Mouse (Mus musculus): ENCODE measurements around the gene Rock2. TPM values are rescaled to one million over a fixed set of nuclear protein-coding genes. Genes with fewer than 3 reads are reported as not detected.

Rock2 gene
- polyA plus RNA-seq, 1 experiment from 2014 or later: 19.7 TPM

DNA sequence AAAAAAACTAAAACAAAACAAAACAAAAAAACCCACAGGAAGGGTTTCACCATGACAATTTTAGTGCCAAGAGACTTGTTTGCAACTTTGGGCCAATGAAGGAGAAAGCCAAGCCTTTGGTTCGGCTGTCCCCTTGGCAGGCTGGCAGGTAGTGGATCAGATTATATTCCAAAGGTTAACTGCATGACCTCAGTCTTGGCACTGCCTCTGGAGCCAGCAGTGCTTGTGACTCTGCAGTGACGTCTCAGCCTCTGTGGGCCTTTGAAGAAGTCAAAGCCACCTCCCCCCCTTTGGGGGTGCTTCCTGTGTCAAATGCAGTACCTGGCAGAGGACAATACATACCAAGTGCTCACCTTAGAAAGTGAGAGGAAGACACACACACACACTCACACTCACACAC lies 20.6 kb upstream of the Rock2 start:
- no peak for ATAC-seq
- Histone ChIP-seq H3K27me3 (replicated peaks) (no peaks in the 10 kb centered on the region), H3K4me1 (replicated peaks) (peaks cover 56% of the 10 kb centered on the region), H3K9me3 (no peaks in the 10 kb centered on the region), H3K27ac (no peak overlapping the region), H3K9ac (no peak overlapping the region), H3K4me2 (replicated peaks) (no peak overlapping the region), H3K36me3 (no peaks in the 10 kb centered on the region), H3K4me3 (replicated peaks) (no peak overlapping the region)
- WGBS: 53% methylated on average over 2 of the region's 2 CpGs

DNA sequence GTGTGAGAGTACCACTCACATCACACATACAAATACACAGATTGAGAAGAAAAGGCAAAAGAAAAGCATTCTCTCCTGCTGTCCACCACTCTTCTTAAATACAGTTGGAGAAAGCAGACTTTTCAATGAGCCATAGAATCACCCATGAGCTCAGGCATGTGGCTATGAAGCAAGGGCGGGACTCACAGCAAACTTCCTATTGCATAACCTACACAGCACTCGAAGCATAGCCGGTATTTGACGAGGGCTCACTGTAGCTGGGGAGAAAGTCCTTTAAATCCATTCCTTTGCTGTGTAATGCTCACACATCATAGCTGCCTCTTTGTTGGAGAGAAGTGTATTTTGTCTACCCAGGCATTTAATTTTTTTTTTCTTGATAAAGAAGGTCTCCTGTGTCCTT lies 19.4 kb upstream of the Rock2 start:
- Histone ChIP-seq H3K9ac (no peak overlapping the region), H3K4me2 (replicated peaks) (no peak overlapping the region), H3K27ac (no peak overlapping the region), H3K36me3 (no peaks in the 10 kb centered on the region), H3K4me1 (replicated peaks) (peaks cover 45% of the 10 kb centered on the region), H3K4me3 (replicated peaks) (no peak overlapping the region), H3K9me3 (no peaks in the 10 kb centered on the region), H3K27me3 (replicated peaks) (no peaks in the 10 kb centered on the region)
- WGBS: 39% methylated on average over 4 of the region's 4 CpGs
- ATAC-seq: peak; percentile 63

DNA sequence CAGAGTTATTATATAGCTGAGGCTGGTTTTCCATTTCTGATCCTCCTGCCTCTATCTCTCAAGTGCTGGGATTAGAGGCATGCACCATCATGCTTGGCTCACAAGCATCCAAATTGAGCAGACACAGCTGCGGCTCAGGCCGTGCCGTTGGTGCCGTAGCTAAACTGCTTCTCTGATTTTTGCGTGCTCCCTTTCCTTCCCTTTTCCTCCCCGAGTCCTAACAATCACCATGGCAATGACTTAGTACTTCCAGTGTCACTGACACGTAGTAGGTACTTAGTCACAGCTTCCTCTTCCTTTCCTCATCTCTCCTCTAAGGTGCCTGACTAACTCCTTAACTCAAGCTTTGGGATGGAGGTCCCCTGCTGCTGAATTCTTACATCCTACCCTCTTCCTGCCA lies 19.0 kb upstream of the Rock2 start:
- peaks cover 41% of the 10 kb centered on the region for H3K4me1 ChIP-seq (replicated peaks)
- no peak overlapping the region for H3K4me3 ChIP-seq (replicated peaks)
- H3K4me2 ChIP-seq (replicated peaks): no peak overlapping the region
- ATAC-seq: no peak
- no peaks in the 10 kb centered on the region for H3K36me3 ChIP-seq
- H3K27me3 ChIP-seq (replicated peaks): no peaks in the 10 kb centered on the region
- WGBS: 73% methylated on average over 7 of the region's 7 CpGs
- H3K9me3 ChIP-seq: no peaks in the 10 kb centered on the region
- H3K9ac ChIP-seq: no peak overlapping the region
- H3K27ac ChIP-seq: no peak overlapping the region

DNA sequence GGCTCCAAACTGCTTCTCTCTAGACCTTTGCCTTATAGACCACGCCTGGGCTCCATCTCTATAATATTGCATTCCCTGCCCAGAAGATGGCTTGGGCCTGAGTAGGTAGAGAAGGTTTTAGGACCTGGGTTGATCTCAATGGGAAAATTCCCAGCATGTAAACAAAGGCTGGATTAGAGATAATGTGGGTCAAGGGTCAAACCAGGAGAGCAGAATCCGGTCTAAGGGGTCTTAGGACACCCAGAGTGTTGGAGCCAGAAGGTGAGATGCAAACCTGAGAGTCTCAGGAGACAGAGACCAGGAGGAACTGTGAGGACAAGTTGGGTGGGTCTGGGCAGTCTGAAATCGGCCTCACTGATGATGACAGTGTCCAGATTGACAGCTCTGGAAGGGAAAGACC lies 18.0 kb upstream of the Rock2 start:
- no peak overlapping the region for H3K4me3 ChIP-seq (replicated peaks)
- no peak for ATAC-seq
- no peak overlapping the region for H3K27ac ChIP-seq
- H3K9ac ChIP-seq: no peak overlapping the region
- H3K27me3 ChIP-seq (replicated peaks): no peaks in the 10 kb centered on the region
- H3K4me2 ChIP-seq (replicated peaks): no peak overlapping the region
- H3K36me3 ChIP-seq: no peaks in the 10 kb centered on the region
- no peaks in the 10 kb centered on the region for H3K9me3 ChIP-seq
- 38% methylated on average over 3 of the region's 3 CpGs for WGBS
- H3K4me1 ChIP-seq (replicated peaks): peaks cover 36% of the 10 kb centered on the region

DNA sequence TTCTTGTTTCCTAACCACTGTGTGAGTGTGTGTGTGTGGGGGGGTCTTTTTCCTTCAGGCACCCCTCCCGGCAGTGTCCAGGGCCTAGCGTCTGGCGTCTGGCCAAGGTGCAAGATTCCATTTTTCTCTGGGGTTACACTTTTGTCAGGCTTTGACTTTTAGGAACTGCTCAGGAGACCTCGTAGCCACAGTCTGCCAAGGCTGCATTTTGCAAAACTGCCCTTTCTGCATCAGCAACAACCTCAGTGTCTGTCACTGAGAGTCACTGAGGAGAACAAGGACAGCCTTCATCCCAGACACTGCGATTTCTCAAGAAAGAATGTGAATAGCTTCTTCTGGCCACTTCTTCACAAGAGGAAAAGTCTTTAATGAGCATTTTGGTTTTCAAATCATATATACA lies 17.6 kb upstream of the Rock2 start:
- Histone ChIP-seq H3K4me3 (replicated peaks) (no peak overlapping the region), H3K4me2 (replicated peaks) (no peak overlapping the region), H3K4me1 (replicated peaks) (peaks cover 36% of the 10 kb centered on the region), H3K27ac (0 out of 2 replicates have a peak overlapping the region, but pooled peaks have one; percentile 42), H3K27me3 (replicated peaks) (no peaks in the 10 kb centered on the region), H3K36me3 (no peaks in the 10 kb centered on the region), H3K9ac (no peak overlapping the region), H3K9me3 (no peaks in the 10 kb centered on the region)
- ATAC-seq: no peak
- WGBS: 39% methylated on average over 5 of the region's 5 CpGs

DNA sequence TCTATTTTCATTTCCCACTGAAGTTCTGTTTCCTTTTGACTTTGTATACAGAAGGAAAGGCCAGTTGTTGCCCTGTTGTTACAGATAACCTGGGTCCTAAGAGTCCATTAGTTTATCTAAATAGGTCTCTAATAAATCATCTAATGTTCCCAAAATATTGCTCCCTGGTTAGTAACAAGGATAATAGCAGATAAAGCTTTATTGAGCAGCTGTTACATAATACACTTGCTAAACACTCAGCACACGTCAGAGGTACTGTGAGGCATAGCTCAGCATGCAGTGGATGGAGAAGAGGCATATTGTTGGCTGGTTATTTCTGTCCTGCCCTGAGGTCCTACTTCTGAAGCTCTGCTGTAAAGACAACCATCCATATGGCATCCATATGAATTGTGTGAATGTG lies 17.0 kb upstream of the Rock2 start:
- H3K4me1 ChIP-seq (replicated peaks): peaks cover 36% of the 10 kb centered on the region
- H3K9me3 ChIP-seq: no peaks in the 10 kb centered on the region
- H3K4me2 ChIP-seq (replicated peaks): no peak overlapping the region
- H3K27me3 ChIP-seq (replicated peaks): no peaks in the 10 kb centered on the region
- H3K27ac ChIP-seq: 0 out of 2 replicates have a peak overlapping the region, but pooled peaks have one; percentile 42
- ATAC-seq: no peak
- no peak overlapping the region for H3K9ac ChIP-seq
- no peak overlapping the region for H3K4me3 ChIP-seq (replicated peaks)
- H3K36me3 ChIP-seq: no peaks in the 10 kb centered on the region
- 19% methylated on average over 1 of the region's 1 CpGs for WGBS

DNA sequence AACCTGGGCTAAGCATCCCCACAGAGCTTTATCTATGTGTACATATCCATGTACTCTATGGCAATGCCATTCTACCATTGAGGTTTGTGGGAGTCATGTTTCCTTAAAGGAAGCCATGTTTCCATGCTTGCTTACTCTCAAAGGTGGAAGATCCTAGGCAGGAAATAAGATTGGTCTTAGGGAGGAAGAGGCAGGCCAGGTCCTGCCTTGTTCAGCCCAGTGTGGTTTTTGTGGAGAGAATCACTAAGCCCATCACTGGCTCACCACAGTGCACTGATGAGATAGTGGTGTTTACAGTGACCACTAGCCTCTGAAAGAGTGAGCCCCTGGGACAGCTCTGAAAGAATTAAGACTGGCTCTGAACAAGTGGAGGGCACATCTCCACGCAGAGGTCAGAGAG lies 15.3 kb upstream of the Rock2 start:
- Histone ChIP-seq H3K27me3 (replicated peaks) (no peaks in the 10 kb centered on the region), H3K4me3 (replicated peaks) (no peak overlapping the region), H3K9ac (no peak overlapping the region), H3K4me1 (replicated peaks) (peaks cover 22% of the 10 kb centered on the region), H3K4me2 (replicated peaks) (no peak overlapping the region), H3K27ac (no peak overlapping the region), H3K36me3 (no peaks in the 10 kb centered on the region), H3K9me3 (no peaks in the 10 kb centered on the region)
- no peak for ATAC-seq
- WGBS: 79% methylated on average over 1 of the region's 1 CpGs

DNA sequence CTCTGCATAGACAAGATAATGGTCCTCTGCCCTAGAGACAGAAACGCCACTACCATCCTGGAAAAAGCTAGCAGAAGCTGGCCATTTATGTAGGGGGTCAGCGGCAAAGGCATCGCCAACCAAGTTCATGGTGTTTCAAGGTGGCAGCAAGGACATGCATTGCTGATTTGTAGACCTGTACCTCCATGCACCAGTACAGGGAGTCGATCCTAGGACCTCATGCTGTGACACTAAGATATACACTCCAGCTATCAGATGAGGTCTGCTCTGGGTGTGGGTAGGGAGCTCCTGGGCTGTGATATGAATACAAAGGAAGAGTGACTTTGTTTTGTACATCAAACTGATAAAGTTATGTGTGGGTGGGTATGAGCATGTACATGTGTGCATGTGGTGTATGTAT lies 14.6 kb upstream of the Rock2 start:
- no peak overlapping the region for H3K4me3 ChIP-seq (replicated peaks)
- 88% methylated on average over 4 of the region's 4 CpGs for WGBS
- peaks cover 15% of the 10 kb centered on the region for H3K4me1 ChIP-seq (replicated peaks)
- H3K36me3 ChIP-seq: no peaks in the 10 kb centered on the region
- no peak overlapping the region for H3K27ac ChIP-seq
- no peak for ATAC-seq
- no peaks in the 10 kb centered on the region for H3K27me3 ChIP-seq (replicated peaks)
- H3K9ac ChIP-seq: no peak overlapping the region
- no peaks in the 10 kb centered on the region for H3K9me3 ChIP-seq
- H3K4me2 ChIP-seq (replicated peaks): no peak overlapping the region

DNA sequence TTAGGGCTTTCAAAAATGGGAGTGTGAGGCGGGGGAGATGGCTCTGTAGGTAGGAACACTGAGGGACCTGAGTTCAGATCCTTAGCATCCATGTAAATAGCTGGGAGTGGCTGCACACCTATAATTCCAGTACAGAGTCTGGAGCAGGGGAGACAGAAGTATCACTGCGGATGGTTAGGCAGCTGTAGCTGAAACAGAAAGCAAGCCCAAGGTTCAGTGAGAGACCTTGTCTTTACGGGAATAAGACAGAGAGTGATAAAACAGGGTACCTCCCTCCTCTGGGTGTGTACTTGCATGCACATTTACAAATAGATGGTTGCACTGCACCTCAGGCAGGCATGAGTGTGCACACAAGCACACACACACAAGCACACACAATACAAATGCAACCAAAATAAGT lies 12.3 kb upstream of the Rock2 start:
- no peak overlapping the region for H3K4me2 ChIP-seq (replicated peaks)
- peak; percentile 40; the same call in 1 of the 2 replicates for ATAC-seq
- H3K36me3 ChIP-seq: no peaks in the 10 kb centered on the region
- no peak overlapping the region for H3K4me3 ChIP-seq (replicated peaks)
- no peaks in the 10 kb centered on the region for H3K4me1 ChIP-seq (replicated peaks)
- H3K27me3 ChIP-seq (replicated peaks): no peaks in the 10 kb centered on the region
- H3K9me3 ChIP-seq: no peaks in the 10 kb centered on the region
- WGBS: 63% methylated on average over 3 of the region's 3 CpGs
- no peak overlapping the region for H3K27ac ChIP-seq
- no peak overlapping the region for H3K9ac ChIP-seq

DNA sequence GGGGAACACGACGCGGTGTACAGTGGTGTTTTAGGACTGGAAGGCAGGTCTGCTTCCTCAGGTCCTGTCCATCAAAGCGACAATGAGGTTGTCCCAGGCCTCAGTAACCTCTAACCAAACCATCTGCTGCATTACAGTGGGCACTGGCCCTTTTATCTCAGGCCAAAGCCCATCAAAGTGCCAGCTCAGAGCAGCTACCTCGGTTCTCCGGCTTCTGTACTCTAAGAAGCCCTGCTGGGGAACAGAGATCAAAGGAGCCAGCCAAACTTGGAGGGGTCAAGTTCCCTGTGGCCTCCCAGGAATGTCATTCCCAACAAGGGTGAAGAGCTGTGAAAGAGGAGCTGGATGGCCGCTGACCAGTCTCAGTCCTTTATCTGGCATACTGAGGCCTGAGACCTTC lies 11.6 kb upstream of the Rock2 start:
- 72% methylated on average over 7 of the region's 7 CpGs for WGBS
- H3K9ac ChIP-seq: no peak overlapping the region

DNA sequence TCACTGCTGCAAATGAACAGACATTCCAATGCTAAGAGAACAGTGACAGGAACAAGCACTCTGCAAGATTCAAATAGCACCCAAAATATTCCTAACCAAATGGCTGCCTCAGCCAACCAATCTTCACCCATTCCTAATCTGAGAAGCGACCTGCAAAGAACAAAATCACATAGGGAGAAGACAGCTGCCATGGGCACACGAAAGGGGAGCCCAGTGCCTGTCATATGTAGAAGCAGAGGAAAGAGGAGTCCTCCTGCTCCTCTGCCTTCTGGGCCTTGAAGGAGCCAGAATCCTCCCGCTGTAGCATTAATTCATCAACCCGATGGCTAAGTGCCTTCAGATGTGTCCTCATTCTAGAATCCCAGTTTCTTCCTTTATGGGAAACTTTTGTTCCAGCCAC lies 10.2 kb upstream of the Rock2 start:
- WGBS: 94% methylated on average over 4 of the region's 4 CpGs
- Histone ChIP-seq H3K27me3 (replicated peaks) (no peaks in the 10 kb centered on the region), H3K27ac (no peak overlapping the region), H3K4me2 (replicated peaks) (no peak overlapping the region), H3K9ac (no peak overlapping the region), H3K36me3 (no peaks in the 10 kb centered on the region), H3K4me3 (replicated peaks) (no peak overlapping the region), H3K4me1 (replicated peaks) (no peaks in the 10 kb centered on the region), H3K9me3 (no peaks in the 10 kb centered on the region)
- no peak for ATAC-seq

More for the DNA sequence above, 11.6 kb upstream of the Rock2 start:
- Histone ChIP-seq H3K9me3 (no peaks in the 10 kb centered on the region), H3K4me1 (replicated peaks) (no peaks in the 10 kb centered on the region), H3K4me3 (replicated peaks) (no peak overlapping the region), H3K4me2 (replicated peaks) (no peak overlapping the region), H3K36me3 (no peaks in the 10 kb centered on the region), H3K27me3 (replicated peaks) (no peaks in the 10 kb centered on the region), H3K27ac (no peak overlapping the region)
- no peak for ATAC-seq

DNA sequence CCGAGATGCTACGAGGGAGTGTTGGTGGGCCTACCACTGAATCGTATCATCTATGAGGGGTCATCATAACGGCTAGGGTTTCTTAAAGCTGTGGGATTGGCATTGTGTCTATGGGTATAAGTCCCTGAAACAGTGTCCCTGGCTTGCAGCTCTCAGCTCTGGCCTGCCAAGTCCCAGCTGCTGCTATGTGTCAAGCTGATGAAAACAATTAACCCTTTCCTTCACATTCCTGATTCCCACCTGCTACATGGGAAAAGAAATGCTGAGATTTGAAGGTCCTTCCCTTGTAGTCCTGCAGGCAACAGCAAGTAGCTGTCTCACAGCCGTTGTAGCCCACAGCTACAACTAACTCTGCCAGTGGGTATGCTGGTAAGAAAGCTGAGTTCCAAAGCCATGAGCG lies 8.3 kb upstream of the Rock2 start:
- H3K9ac ChIP-seq: no peak overlapping the region
- no peaks in the 10 kb centered on the region for H3K9me3 ChIP-seq
- H3K27me3 ChIP-seq (replicated peaks): no peaks in the 10 kb centered on the region
- no peak overlapping the region for H3K27ac ChIP-seq
- 91% methylated on average over 6 of the region's 6 CpGs for WGBS
- no peaks in the 10 kb centered on the region for H3K4me1 ChIP-seq (replicated peaks)
- no peak overlapping the region for H3K4me3 ChIP-seq (replicated peaks)
- no peak for ATAC-seq
- no peaks in the 10 kb centered on the region for H3K36me3 ChIP-seq
- no peak overlapping the region for H3K4me2 ChIP-seq (replicated peaks)

DNA sequence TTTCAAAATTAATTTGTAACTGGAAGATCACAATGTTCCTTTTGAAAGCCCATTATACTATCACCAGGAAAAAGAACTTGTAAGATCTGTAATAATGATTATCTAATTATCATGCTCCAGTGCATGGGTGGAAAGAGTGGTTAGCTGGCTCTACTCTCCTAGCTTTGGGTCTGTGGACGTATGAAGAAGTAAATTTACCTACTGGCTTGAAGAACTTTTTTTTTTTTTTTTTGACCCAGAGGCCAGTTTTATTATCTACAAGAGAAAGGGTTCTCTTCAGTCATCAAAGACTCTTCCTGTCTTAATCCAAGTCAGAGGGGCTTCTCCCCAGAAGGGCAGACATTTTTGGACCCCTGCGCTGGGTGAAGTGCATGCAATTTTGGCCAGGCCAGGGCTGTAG lies 1.7 kb upstream of the Rock2 start:
- peak overlapping the region; percentile 97 for H3K27ac ChIP-seq
- H3K36me3 ChIP-seq: no peaks in the 10 kb centered on the region
- peaks cover 13% of the 10 kb centered on the region; the same call in 1 of the 2 replicates for H3K4me1 ChIP-seq (replicated peaks)
- no peak for ATAC-seq
- H3K4me3 ChIP-seq (replicated peaks): no peak overlapping the region
- H3K9me3 ChIP-seq: no peaks in the 10 kb centered on the region
- H3K9ac ChIP-seq: no peak overlapping the region
- 85% methylated on average over 2 of the region's 2 CpGs for WGBS
- H3K4me2 ChIP-seq (replicated peaks): peak overlapping the region; percentile 82; the same call in 1 of the 2 replicates
- H3K27me3 ChIP-seq (replicated peaks): no peaks in the 10 kb centered on the region

Data from intestine, embryonic 15.5 days (tissue).